Mouse (Mus musculus): ENCODE measurements around the gene Alcam.

Alcam gene

GRCm38 (mm10) chr16:52368521-52368920 lies 85.4 kb downstream of the Alcam start:
- no peak for DNase-seq (ENCODE audit: low spot score)

DNA sequence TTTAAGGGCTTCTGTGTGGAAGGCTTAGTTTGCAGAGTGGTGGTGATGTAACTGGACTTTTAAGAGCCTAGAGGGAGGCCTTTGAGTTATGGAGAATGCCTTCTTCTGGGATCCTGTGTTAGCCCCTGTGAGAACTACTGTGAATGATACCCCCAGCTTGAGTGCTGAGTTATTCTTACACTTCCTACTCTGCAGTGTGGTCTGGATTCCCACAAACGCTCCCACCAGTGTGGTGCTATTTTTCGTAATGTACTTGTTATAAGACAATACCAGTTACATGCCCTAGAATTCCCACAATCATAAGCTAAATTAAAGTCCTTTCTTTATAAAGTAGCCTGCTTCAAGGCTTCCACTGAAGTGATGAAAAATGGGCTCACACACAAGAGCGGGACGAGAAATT lies 87.0 kb downstream of the Alcam start:
- DNase-seq (ENCODE audit: low spot score), result no peak

DNA sequence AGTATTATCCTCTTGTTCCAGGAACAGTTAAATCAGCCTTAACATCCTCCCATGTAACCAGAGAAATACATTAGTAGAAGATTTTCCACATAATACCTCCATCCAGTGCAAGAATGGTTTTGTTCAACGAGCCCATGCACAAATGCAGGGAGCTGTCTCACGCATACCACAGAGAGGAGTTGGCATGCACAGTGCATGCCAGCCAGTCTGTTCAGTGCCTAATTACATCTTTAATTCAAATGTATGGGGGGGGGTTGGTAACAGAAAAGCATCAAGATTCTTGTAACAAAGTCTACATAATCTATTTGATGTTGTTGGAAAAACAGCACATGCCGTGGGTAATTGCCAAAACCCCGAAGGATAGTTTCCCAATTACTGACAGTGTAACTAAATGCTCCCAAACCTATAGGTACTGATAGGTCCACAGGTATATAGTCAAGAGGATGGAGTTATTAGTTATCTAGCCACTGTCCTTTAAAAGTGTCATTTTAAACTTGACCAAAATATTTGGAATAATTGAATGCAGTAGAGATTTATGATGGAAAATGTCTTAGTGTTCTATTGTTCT lies 89.8 kb downstream of the Alcam start:
- no peak for DNase-seq (ENCODE audit: low spot score)

DNA sequence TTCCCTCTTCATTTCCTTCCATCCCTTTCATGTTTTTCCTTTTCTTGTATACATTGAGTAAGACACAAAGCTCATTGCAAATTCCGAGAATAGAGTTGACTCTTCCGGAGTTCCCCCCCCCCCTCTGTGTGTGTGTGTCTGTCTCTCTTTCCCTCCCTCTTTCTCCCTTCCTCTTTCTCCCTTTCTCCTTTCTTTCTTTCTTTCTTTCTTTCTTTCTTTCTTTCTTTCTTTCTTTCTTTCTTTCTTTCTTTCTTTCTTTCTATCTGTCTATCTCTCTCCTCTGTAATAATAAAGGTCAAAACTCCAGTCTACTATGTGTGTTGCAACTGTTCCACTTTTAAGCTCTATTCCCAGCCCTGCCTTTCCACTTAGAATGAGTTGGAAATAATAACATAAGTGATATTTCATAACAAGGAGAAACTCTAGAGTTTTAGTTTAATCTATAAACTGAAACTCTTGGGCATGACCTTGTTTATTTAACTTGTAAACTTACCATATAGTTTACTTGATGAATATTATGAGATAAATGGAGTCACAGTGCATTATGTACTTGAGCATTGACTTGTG lies 110.3 kb downstream of the Alcam start:
- no peak for DNase-seq (ENCODE audit: low spot score)

GRCm38 (mm10) chr16:52342694-52343466 lies 111.0 kb downstream of the Alcam start:
- no peak for DNase-seq (ENCODE audit: low spot score)

- no peak for DNase-seq (ENCODE audit: low spot score)
These were observed 119.8 kb downstream of the Alcam start for GRCm38 (mm10) chr16:52334084-52334483.

DNA sequence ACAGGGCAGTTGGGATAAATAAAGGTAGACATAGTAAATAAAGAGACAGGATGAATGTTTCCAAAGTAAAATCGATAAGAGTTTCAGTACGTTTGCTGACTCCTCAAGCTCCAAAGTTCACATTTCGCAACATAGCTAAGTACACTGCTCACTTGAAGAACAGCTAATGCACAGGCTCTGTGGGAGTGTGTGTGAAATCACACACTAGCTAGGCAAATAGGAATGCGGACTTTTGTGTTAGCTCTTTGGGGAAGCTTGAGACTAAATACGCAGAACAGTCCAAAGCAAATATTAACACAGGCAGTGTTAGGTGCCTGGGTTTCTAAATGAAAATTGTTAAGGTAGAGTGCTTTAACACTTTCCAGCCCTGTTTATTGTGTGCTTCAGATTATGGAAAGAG lies 120.2 kb downstream of the Alcam start:
- DNase-seq (ENCODE audit: low spot score), result no peak

- DNase-seq (ENCODE audit: low spot score), result no peak
These were observed 122.5 kb downstream of the Alcam start for GRCm38 (mm10) chr16:52331341-52331830.

GRCm38 (mm10) chr16:52329420-52329819 lies 124.5 kb downstream of the Alcam start:
- no peak for DNase-seq (ENCODE audit: low spot score)

GRCm38 (mm10) chr16:52319229-52319628 lies 134.6 kb downstream of the Alcam start:
- no peak for DNase-seq (ENCODE audit: low spot score)

DNA sequence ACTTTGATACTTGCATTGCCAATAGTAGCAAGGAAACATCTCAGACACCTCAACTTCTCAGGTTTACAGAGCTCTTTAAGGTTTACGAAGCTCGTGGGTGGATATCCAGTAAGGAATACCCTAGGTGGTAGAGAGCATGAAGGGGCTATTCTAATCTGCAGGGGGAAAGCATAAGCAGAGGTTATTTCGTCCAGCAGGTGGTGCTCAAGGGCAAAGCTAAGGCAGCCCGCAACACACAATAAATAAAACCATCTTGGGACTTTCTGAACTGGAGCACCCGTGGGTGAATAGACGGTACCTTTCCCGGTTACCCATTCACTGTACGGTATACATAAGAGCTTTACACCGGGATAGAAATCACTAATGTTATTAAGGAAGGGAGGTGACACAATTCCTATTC lies 142.8 kb downstream of the Alcam start:
- peak; percentile 61 for DNase-seq (ENCODE audit: low spot score)

- DNase-seq (ENCODE audit: low spot score), result no peak
These were observed 146.9 kb downstream of the Alcam start for GRCm38 (mm10) chr16:52307016-52307415.

GRCm38 (mm10) chr16:52303532-52303902 lies 150.4 kb downstream of the Alcam start:
- DNase-seq (ENCODE audit: low spot score), result no peak

DNA sequence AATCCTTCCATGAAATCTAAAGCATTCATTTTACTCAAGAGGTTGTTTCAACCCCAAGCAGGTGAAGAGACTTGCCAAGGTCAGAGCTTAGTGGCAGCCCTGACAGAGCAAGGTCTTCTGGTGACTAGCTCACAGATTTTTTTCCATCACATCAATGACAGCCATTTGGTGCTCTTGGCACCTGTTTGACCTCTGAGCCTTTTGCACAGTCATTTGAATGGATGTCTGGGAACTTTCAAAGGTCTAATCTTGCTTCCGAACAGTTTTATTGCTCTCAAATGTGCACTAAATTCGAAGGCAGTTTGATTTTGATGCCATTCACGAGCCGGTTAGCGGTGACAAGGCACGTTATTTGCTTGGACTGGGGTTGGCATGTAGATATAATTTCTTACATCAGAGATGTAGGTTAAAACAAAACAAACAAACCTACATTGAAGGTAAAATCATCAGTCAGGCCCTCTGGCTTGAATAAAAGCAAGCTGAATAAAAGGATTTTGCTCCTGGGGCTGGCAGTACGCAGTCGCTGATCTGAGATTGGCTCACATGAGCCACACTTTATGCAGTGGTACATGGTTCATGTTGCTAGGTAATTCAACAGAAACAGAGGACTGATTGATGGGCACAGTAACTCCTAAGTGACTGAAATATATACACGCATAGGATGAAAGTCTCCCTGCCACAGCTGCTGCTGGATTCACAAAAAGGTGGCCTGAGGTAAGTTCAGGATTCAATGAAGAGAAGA lies 150.9 kb downstream of the Alcam start:
- no peak for DNase-seq (ENCODE audit: low spot score)

- DNase-seq (ENCODE audit: low spot score), result no peak
These were observed 152.1 kb downstream of the Alcam start for GRCm38 (mm10) chr16:52301730-52302129.

GRCm38 (mm10) chr16:52296376-52296775 lies 157.5 kb downstream of the Alcam start:
- DNase-seq (ENCODE audit: low spot score), result no peak

GRCm38 (mm10) chr16:52295535-52295934 lies 158.3 kb downstream of the Alcam start:
- DNase-seq (ENCODE audit: low spot score), result no peak

DNA sequence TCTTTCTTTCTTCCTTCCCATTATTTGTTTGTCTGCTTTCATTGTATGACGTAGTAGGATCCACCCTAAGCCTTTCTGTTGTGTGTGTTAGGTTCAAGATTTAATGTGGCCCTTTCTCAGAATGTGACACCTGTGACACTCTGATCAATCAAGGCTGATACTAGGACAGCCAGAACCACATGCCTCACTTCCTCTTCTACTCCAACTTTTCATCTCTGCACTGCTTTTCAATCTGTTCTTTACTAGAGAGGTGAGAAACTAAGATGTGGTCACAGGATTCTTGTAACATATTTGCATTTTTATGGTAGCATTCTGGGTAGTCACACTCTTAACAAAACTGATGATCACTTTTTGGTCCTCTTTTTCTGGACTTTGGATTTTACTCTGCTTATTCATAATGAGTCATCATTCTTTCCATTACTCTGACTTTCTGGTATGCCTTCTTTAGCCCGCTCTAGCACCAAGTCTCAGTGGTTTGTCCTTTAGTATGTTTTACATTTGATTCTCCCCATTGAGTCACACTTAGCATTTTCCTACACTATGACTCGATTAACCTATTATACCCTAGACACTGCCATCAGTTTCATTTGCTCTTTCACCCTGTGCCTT lies 161.3 kb downstream of the Alcam start:
- no peak for DNase-seq (ENCODE audit: low spot score)

DNA sequence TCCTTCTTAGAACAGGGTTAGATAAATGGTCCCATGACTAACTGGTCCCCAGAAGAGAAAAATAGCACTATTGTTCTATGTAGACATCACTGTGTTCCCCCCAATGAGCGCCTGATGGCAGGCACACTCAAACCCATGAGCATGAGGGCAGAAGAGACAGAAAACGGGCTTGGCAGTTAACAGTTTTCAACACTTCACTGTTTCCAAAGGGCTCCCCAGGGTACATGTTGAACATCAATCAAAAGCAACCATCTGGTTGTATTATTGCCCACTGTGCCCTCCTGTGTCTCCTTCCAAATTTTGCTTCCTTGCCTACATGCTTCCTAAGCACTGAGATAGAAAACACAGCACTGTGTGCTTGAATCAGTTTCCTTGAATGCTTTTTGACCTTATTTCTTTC lies 173.7 kb downstream of the Alcam start:
- DNase-seq (ENCODE audit: low spot score), result no peak

DNA sequence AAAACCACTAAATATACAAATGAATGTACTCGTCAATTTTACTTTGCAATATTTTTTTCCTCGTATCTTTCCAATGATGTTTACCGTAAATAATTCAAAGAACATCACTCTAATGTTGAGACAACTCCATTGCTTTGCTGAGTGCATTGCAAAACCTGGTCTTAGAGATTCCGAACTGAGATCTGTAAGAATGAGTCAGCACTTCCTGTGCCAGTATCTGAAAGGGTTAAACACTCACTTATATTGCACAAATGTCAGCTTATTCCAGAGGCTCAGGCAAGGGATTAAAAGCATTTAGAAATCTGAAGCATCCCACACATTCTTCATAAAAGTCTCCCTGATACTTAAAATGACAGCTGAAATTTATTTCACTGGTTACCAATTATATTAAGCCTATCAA lies 188.8 kb downstream of the Alcam start:
- DNase-seq (ENCODE audit: low spot score), result no peak

GRCm38 (mm10) chr16:52263751-52264150 lies 190.1 kb downstream of the Alcam start:
- no peak for DNase-seq (ENCODE audit: low spot score)

GRCm38 (mm10) chr16:52262582-52262981 lies 191.3 kb downstream of the Alcam start:
- DNase-seq (ENCODE audit: low spot score), result no peak

All from ovary, postnatal 36 days (tissue).